Mouse (Mus musculus): ENCODE results near the gene Susd5. TPM values are rescaled to one million over a fixed set of nuclear protein-coding genes. Genes with fewer than 3 reads are reported as not detected.

The Susd5 gene
- polyA plus RNA-seq, 1 experiment from 2014 or later, result 0.23 TPM

Other genes with a start within 250 kb of the Susd5 start
- 14.4 and 16.5 TPM in 2 replicates for gene Ubp1, start 126.2 kb upstream of the Susd5 start, polyA plus RNA-seq (2015; fragmentation: Nextera tagmentation; extraction: Ambion mirVana)
- gene Fbxl2, start 10.9 kb upstream of the Susd5 start, polyA plus RNA-seq (2015; fragmentation: Nextera tagmentation; extraction: Ambion mirVana), result 0.90 and 1.5 TPM in 2 replicates

Measured in stomach, postnatal 0 days (tissue).